Mouse (Mus musculus): ENCODE measurements around the gene Sema4a. TPM values are rescaled to one million over a fixed set of nuclear protein-coding genes. Genes with fewer than 3 reads are reported as not detected.

Gene Sema4a
- total and polyA plus RNA-seq, 2 experiments from 2014 or later, result 0.93 to 2.1 TPM

GRCm38 (mm10) chr3:88410645-88411031, 50.3 kb downstream of the Sema4a start:
- H3K36me3 ChIP-seq (replicated peaks; ENCODE audit: control insufficient read depth, insufficient read depth, low read length), result peaks cover 20% of the 10 kb centered on the region
- H3K4me2 ChIP-seq (ENCODE audit: low read depth, low read length), result peak overlapping the region; percentile 62
- no peaks in the 10 kb centered on the region for H3K27me3 ChIP-seq (ENCODE audit: control insufficient read depth, insufficient read depth, low read length)
- H3K4me1 ChIP-seq (ENCODE audit: control insufficient read depth, insufficient read depth), result peaks cover 12% of the 10 kb centered on the region; the same call in 1 of the 2 replicates
- H3K27ac ChIP-seq (ENCODE audit: low read depth), result peak overlapping the region; percentile 100
- WGBS, result 19% methylated on average over 7 of the region's 7 CpGs
- peak; percentile 2; the same call in 1 of the 2 replicates for ATAC-seq (ENCODE audit: insufficient read depth, low read depth)
- H3K9me3 ChIP-seq (replicated peaks; ENCODE audit: control insufficient read depth, low read length), result no peaks in the 10 kb centered on the region
- peak overlapping the region; percentile 85; the same call in 1 of the 2 replicates for H3K9ac ChIP-seq (replicated peaks; ENCODE audit: low read depth, low read length)
- no peak for DNase-seq (ENCODE audit: low spot score)
- TF ChIP-seq CTCF (IDR thresholded peaks at IDR 0.05; ENCODE audit: low read depth), result no peak
- no peak for TF ChIP-seq EP300 (IDR thresholded peaks at IDR 0.05; ENCODE audit: low read depth)
- H3K4me3 ChIP-seq (ENCODE audit: low read depth, low read length), result peak overlapping the region; percentile 64

GRCm38 (mm10) chr3:88409741-88410644, 51.0 kb downstream of the Sema4a start, which contains the start of gene Pmf1:
TSS of gene Pmf1 (minus strand) at chr3:88410331.
- Histone ChIP-seq H3K27me3 (ENCODE audit: control insufficient read depth, insufficient read depth, low read length) (no peaks in the 10 kb centered on the region), H3K4me3 (ENCODE audit: low read depth, low read length) (peak within 1 kb of the TSS; percentile 64), H3K4me2 (ENCODE audit: low read depth, low read length) (peak within 1 kb of the TSS; percentile 62), H3K4me1 (ENCODE audit: control insufficient read depth, insufficient read depth) (peaks cover 12% of the 10 kb centered on the region; the same call in 1 of the 2 replicates), H3K36me3 (replicated peaks; ENCODE audit: control insufficient read depth, insufficient read depth, low read length) (peaks cover 13% of the 10 kb centered on the region), H3K9ac (replicated peaks; ENCODE audit: low read depth, low read length) (peak within 1 kb of the TSS; percentile 85), H3K27ac (ENCODE audit: low read depth) (peak within 1 kb of the TSS; percentile 100), H3K9me3 (replicated peaks; ENCODE audit: control insufficient read depth, low read length) (no peaks in the 10 kb centered on the region)
- TF ChIP-seq CTCF (IDR thresholded peaks at IDR 0.05; ENCODE audit: low read depth) (no peak), EP300 (IDR thresholded peaks at IDR 0.05; ENCODE audit: low read depth) (no peak; the same call in none of the 2 replicates)
- under 1% methylated on average over 54 of the region's 54 CpGs for WGBS
- DNase-seq (ENCODE audit: low spot score) (peak; percentile 92), ATAC-seq (ENCODE audit: insufficient read depth, low read depth) (peak; percentile 92)

GRCm38 (mm10) chr3:88408953-88409352, 52.0 kb downstream of the Sema4a start:
- no peak for DNase-seq (ENCODE audit: low spot score)
- H3K9me3 ChIP-seq (replicated peaks; ENCODE audit: control insufficient read depth, low read length), result no peaks in the 10 kb centered on the region
- peaks cover 10% of the 10 kb centered on the region for H3K36me3 ChIP-seq (replicated peaks; ENCODE audit: control insufficient read depth, insufficient read depth, low read length)
- no peaks in the 10 kb centered on the region for H3K27me3 ChIP-seq (ENCODE audit: control insufficient read depth, insufficient read depth, low read length)
- H3K27ac ChIP-seq (ENCODE audit: low read depth), result peak overlapping the region; percentile 100
- peak overlapping the region; percentile 64 for H3K4me3 ChIP-seq (ENCODE audit: low read depth, low read length)
- H3K4me2 ChIP-seq (ENCODE audit: low read depth, low read length), result peak overlapping the region; percentile 62
- TF ChIP-seq CTCF (IDR thresholded peaks at IDR 0.05; ENCODE audit: low read depth), result no peak
- TF ChIP-seq EP300 (IDR thresholded peaks at IDR 0.05; ENCODE audit: low read depth), result no peak
- peaks cover 12% of the 10 kb centered on the region; the same call in 1 of the 2 replicates for H3K4me1 ChIP-seq (ENCODE audit: control insufficient read depth, insufficient read depth)
- WGBS, result 37% methylated on average over 5 of the region's 5 CpGs
- H3K9ac ChIP-seq (replicated peaks; ENCODE audit: low read depth, low read length), result peak overlapping the region; percentile 85; the same call in 1 of the 2 replicates
- no peak for ATAC-seq (ENCODE audit: insufficient read depth, low read depth)

- no peaks in the 10 kb centered on the region for H3K27me3 ChIP-seq (ENCODE audit: control insufficient read depth, insufficient read depth, low read length)
- H3K4me1 ChIP-seq (ENCODE audit: control insufficient read depth, insufficient read depth), result peaks cover 12% of the 10 kb centered on the region; the same call in 1 of the 2 replicates
- DNase-seq (ENCODE audit: low spot score) (no peak), ATAC-seq (ENCODE audit: insufficient read depth, low read depth) (no peak)
- H3K9ac ChIP-seq (replicated peaks; ENCODE audit: low read depth, low read length), result no peak overlapping the region
- TF ChIP-seq EP300 (IDR thresholded peaks at IDR 0.05; ENCODE audit: low read depth) (no peak), CTCF (IDR thresholded peaks at IDR 0.05; ENCODE audit: low read depth) (no peak)
- no peaks in the 10 kb centered on the region for H3K9me3 ChIP-seq (replicated peaks; ENCODE audit: control insufficient read depth, low read length)
- H3K27ac ChIP-seq (ENCODE audit: low read depth), result no peak overlapping the region
- peaks cover 10% of the 10 kb centered on the region for H3K36me3 ChIP-seq (replicated peaks; ENCODE audit: control insufficient read depth, insufficient read depth, low read length)
- H3K4me3 ChIP-seq (ENCODE audit: low read depth, low read length), result no peak overlapping the region
- no peak overlapping the region for H3K4me2 ChIP-seq (ENCODE audit: low read depth, low read length)
- WGBS, result 61% methylated on average over 7 of the region's 7 CpGs
Observed at GRCm38 (mm10) chr3:88407529-88407928, 53.5 kb downstream of the Sema4a start.

GRCm38 (mm10) chr3:88407090-88407489, 53.9 kb downstream of the Sema4a start:
- no peak overlapping the region for H3K4me2 ChIP-seq (ENCODE audit: low read depth, low read length)
- peaks cover 6% of the 10 kb centered on the region for H3K36me3 ChIP-seq (replicated peaks; ENCODE audit: control insufficient read depth, insufficient read depth, low read length)
- no peak overlapping the region for H3K27ac ChIP-seq (ENCODE audit: low read depth)
- no peaks in the 10 kb centered on the region for H3K27me3 ChIP-seq (ENCODE audit: control insufficient read depth, insufficient read depth, low read length)
- H3K4me3 ChIP-seq (ENCODE audit: low read depth, low read length), result no peak overlapping the region
- TF ChIP-seq CTCF (IDR thresholded peaks at IDR 0.05; ENCODE audit: low read depth) (peak; percentile 94), EP300 (IDR thresholded peaks at IDR 0.05; ENCODE audit: low read depth) (no peak)
- no peak overlapping the region for H3K9ac ChIP-seq (replicated peaks; ENCODE audit: low read depth, low read length)
- peaks cover 12% of the 10 kb centered on the region; the same call in 1 of the 2 replicates for H3K4me1 ChIP-seq (ENCODE audit: control insufficient read depth, insufficient read depth)
- 0% methylated on average over 2 of the region's 2 CpGs for WGBS
- DNase-seq (ENCODE audit: low spot score) (peak; percentile 87), ATAC-seq (ENCODE audit: insufficient read depth, low read depth) (no peak)
- no peaks in the 10 kb centered on the region for H3K9me3 ChIP-seq (replicated peaks; ENCODE audit: control insufficient read depth, low read length)

All from heart, postnatal 0 days (tissue).